Mouse (Mus musculus) heart, adult 2 months (tissue): ENCODE data around the gene Hmx3. TPM values are rescaled to one million over a fixed set of nuclear protein-coding genes. Genes with fewer than 3 reads are reported as not detected.

Experiments
- DNase-seq, 2 experiments: peaks; one replicate each; pipeline ENCODE4 v3.0.0; 2021
- H3K27ac ChIP-seq: fragments of 200-600 bp; 2 replicates; pipeline ENCODE4 v1.8.1; 2022
- H3K27me3 ChIP-seq: fragments of 200-500 bp; 2 replicates; pipeline ENCODE4 v1.6.1; 2012; ENCODE audit warnings: mild to moderate bottlenecking, low read length, inconsistent platforms, mixed read lengths; ENCODE audit not compliant: control insufficient read depth, insufficient read depth
- H3K36me3 ChIP-seq: fragments of 200-500 bp; 2 replicates; pipeline ENCODE4 v1.6.1; 2012; ENCODE audit warnings: low read length, inconsistent platforms; ENCODE audit not compliant: control insufficient read depth, insufficient read depth
- H3K4me1 ChIP-seq: fragments of 200-500 bp; 2 replicates; pipeline ENCODE4 v1.6.1; 2011; ENCODE audit warnings: low read length; ENCODE audit not compliant: control insufficient read depth, insufficient read depth
- H3K4me3 ChIP-seq: fragments of 200-600 bp; 2 replicates; pipeline ENCODE4 v1.8.1; 2022
- H3K79me2 ChIP-seq: fragments of 200-500 bp; replicated peaks from 2 replicates; pipeline ENCODE4 v1.6.1; 2012; ENCODE audit warnings: mild to moderate bottlenecking, inconsistent platforms, low read length, moderate library complexity, mixed read lengths; ENCODE audit not compliant: control insufficient read depth, insufficient read depth
- H3K9ac ChIP-seq: fragments of 200-500 bp; 2 replicates; pipeline ENCODE4 v1.6.1; 2012; ENCODE audit warnings: low read depth, mild to moderate bottlenecking, control low read depth, inconsistent platforms, low read length, mixed read lengths
- CTCF ChIP-seq: fragments of 200-600 bp; IDR thresholded peaks from 2 replicates; pipeline ENCODE4 v1.8.1; 2022; ENCODE audit warnings: antibody characterized with exemption, mild to moderate bottlenecking, moderate library complexity
- EP300 ChIP-seq: fragments of 200-500 bp; IDR thresholded peaks from 2 replicates; pipeline ENCODE4 v1.6.1; 2011; ENCODE audit warnings: low read depth, low read length, control low read depth; ENCODE audit not compliant: insufficient read depth
- POLR2A ChIP-seq: fragments of 200-500 bp; IDR thresholded peaks from 2 replicates; pipeline ENCODE4 v1.6.1; 2011; ENCODE audit warnings: mild to moderate bottlenecking, low read depth, low read length, control low read depth; ENCODE audit not compliant: insufficient read depth
- WGBS: fragments of 180-500 bp; shearing (Covaris S2); methylation state at CpG from one replicate; pipeline ENCODE4 v1.1.7; 2018; 5-methylcytosine and 5-hydroxymethylcytosine counted together
- intact Hi-C: fragments of 180-260 bp; cut with DNase I; formaldehyde crosslinking; loops from one replicate; pipeline ENCODE4 v1.15.1; 2025
- long read RNA-seq: library from polyadenylated mRNA; stranded (forward); transcript quantifications from one replicate; pipeline ENCODE4 v2.0.0, GENCODE M21; 2021
- polyA plus RNA-seq: library from polyadenylated mRNA; depleted of rRNA; stranded (reverse); fragments of >200 nt; gene quantifications from 2 replicates; pipeline ENCODE4 v1.2.3, GENCODE M21; 2012; rRNA removed
- total RNA-seq, 2 experiments: library from RNA; stranded (reverse); gene quantifications; 2 replicates each; pipeline ENCODE4 v1.2.3; 2021

The Hmx3 gene
- total RNA-seq (not detected), polyA plus RNA-seq (not detected in 2 replicates)
- long read RNA-seq, result 0 reads

GRCm38 (mm10) chr7:131542115-131542871, at the start of gene Hmx3:
TSS of gene Hmx3 (plus strand) at chr7:131542867.
- peak within 1 kb of the TSS; percentile 36 for H3K4me3 ChIP-seq
- no peaks in the 10 kb centered on the region for H3K79me2 ChIP-seq
- no peak within 1 kb of the TSS for H3K9ac ChIP-seq
- intact Hi-C loops, result loop anchor here (5.0 to 10.0 kb wide), 2 partner anchors 130 to 1013 kb away; partner anchors contain the start of genes Acadsb and Ikzf5
- H3K27me3 ChIP-seq, result peaks cover 43% of the 10 kb centered on the region
- peak; percentile 7 to 41 for DNase-seq
- TF ChIP-seq EP300 (no peak), CTCF (no peak), POLR2A (no peak)
- H3K4me1 ChIP-seq, result no peaks in the 10 kb centered on the region
- no peaks in the 10 kb centered on the region for H3K36me3 ChIP-seq
- no peak within 1 kb of the TSS for H3K27ac ChIP-seq
- WGBS, result 2% methylated on average over 57 of the region's 65 CpGs

DNA sequence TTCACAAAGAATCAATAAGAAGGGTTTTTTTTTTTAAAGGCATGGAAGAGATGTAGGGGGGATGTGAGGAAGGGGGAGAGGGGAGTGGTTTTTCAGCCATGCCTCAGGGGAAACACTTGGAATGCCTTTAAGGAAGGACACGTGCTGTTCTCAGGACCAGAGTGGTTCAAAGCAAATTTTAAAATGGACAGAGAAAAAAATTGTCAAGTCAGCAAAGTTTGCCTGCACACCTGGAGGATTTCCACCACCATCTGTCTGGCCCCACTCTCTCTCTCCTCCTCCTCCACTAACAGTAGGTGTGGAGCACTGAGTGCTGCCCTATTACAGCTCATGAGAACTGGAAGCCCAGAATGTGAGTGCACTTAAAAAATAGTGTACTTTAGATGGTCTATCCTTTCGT, 38.9 kb upstream of the Hmx3 start:
- intact Hi-C loops, result no loop called here

DNA sequence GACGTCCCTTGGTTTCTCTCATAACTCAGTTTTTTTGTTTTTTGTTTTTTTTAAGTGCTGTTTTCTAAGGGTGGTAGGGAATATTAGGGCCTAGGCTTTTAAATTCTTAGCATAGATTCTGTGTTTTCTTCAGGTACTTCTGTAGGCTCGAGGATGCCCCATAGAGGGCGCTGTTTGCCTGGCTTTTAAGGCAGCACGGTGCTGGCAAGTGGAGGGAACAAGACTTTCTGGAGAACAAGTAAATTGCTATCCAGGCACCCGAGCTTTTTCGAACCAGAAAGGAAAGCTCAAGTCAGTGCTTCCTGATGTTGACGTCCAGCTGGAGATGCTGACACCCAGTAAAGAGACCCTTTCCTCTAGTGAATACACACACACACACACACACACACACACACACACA, 2.7 kb upstream of the Hmx3 start:
- no peaks in the 10 kb centered on the region for H3K4me1 ChIP-seq
- intact Hi-C loops, result loop anchor here (1.0 to 10.0 kb wide), 4 partner anchors 128 to 1015 kb away; partner anchors contain the start of genes Acadsb and Ikzf5
- WGBS, result under 1% methylated on average over 7 of the region's 7 CpGs
- no peak overlapping the region for H3K9ac ChIP-seq
- H3K79me2 ChIP-seq, result no peaks in the 10 kb centered on the region
- H3K36me3 ChIP-seq, result no peaks in the 10 kb centered on the region
- peak; percentile 74 to 82 for DNase-seq
- H3K27me3 ChIP-seq, result peaks cover 44% of the 10 kb centered on the region
- no peak overlapping the region for H3K4me3 ChIP-seq
- H3K27ac ChIP-seq, result no peak overlapping the region
- TF ChIP-seq POLR2A (no peak), CTCF (peak; percentile 90)

More for the DNA sequence above, 38.9 kb upstream of the Hmx3 start:
- no peak for TF ChIP-seq EP300
- no peak for TF ChIP-seq POLR2A
- TF ChIP-seq CTCF, result no peak
- Histone ChIP-seq H3K27ac (no peak overlapping the region), H3K36me3 (no peaks in the 10 kb centered on the region), H3K4me3 (no peak overlapping the region), H3K9ac (no peak overlapping the region), H3K4me1 (no peaks in the 10 kb centered on the region), H3K27me3 (no peaks in the 10 kb centered on the region), H3K79me2 (no peaks in the 10 kb centered on the region)
- WGBS, result 47% methylated on average over 2 of the region's 2 CpGs
- no peak for DNase-seq

DNA sequence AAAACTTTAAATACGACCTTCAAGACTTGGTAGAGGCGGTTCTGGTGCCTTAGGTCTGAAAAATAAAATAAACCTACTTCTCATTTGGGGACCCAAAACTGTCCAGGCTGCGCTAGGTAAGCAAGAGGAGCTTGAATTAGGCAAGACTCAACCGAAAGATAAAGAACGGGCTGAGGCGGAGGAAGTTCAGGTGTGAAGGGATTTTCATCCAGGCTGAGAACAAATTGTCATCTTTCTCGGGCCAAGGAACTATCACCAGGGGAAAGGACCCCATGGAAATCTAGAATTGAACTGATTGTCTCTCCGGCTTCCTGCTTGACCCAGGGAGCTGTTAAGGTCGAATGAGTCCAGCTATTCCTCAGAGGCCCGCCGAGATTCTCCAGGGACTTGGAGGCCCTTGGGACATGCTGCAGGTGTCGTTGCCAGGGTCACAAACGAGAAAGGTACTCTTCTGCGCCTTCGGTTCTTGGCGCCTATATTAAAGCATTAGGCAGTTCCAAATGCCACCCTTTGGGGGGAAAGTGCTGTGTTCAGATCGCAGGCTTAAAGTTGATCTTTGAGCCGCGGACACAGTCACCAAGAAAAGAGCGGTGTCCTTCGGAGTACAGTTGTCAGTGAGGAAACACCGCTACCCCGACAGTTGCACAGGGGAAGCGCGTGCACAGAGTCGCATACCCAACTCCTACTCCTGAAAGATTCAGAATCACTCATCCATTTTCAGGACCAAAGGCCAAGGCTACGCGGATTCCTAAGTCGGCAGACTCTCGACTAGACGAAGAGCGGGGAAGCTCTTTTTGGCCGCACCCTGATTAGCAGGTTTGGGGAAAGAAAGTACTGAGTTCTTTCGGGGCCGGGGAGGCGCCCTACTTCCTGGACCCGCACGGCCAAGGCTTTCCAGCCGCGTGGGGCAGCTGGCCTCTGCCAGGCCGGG, 1.2 kb upstream of the Hmx3 start:
- 4% methylated on average over 41 of the region's 41 CpGs for WGBS
- TF ChIP-seq CTCF (no peak), EP300 (no peak), POLR2A (no peak)
- no peak overlapping the region for H3K27ac ChIP-seq
- no peaks in the 10 kb centered on the region for H3K36me3 ChIP-seq
- H3K4me3 ChIP-seq, result no peak overlapping the region
- DNase-seq, result no peak
- no peaks in the 10 kb centered on the region for H3K4me1 ChIP-seq
- no peaks in the 10 kb centered on the region for H3K79me2 ChIP-seq
- peaks cover 48% of the 10 kb centered on the region for H3K27me3 ChIP-seq
- H3K9ac ChIP-seq, result no peak overlapping the region
- intact Hi-C loops, result loop anchor here (2.0 to 10.0 kb wide), 3 partner anchors 129 to 1013 kb away; partner anchors contain the start of genes Acadsb and Ikzf5

DNA sequence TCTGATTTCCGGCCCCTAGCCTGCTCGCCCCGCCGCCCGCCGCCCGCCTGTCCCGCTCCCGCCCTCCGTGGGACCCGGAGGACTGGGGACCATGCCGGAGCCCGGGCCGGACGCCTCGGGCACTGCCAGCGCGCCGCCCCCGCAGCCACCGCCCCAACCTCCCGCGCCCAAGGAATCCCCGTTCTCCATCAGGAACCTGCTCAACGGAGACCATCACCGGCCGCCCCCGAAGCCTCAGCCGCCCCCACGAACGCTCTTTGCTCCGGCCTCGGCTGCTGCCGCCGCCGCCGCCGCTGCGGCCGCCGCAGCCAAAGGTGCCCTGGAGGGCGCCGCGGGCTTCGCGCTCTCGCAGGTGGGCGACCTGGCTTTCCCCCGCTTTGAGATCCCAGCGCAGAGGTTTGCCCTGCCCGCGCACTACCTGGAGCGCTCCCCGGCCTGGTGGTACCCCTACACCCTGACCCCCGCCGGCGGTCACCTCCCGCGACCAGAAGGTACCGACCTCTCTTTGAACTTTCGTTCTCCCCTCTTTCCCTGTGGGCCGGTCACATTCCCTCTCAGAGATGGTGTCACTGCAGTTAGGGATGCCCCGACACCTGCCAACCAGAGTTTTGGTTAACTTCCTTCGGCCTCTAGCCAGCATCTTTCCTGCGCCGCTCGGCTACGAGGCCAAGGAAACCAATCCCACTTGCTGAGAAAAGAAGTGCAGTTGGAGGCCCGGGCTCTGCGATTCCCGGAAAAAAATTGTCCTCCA, 380 bp downstream of the Hmx3 start:
- H3K9ac ChIP-seq, result no peak overlapping the region
- no peak overlapping the region for H3K27ac ChIP-seq
- no peaks in the 10 kb centered on the region for H3K36me3 ChIP-seq
- peak; percentile 10 to 36 for DNase-seq
- 2% methylated on average over 65 of the region's 71 CpGs for WGBS
- TF ChIP-seq EP300 (no peak), POLR2A (no peak), CTCF (no peak)
- no peaks in the 10 kb centered on the region for H3K4me1 ChIP-seq
- H3K4me3 ChIP-seq, result peak overlapping the region; percentile 24
- H3K79me2 ChIP-seq, result no peaks in the 10 kb centered on the region
- peaks cover 44% of the 10 kb centered on the region for H3K27me3 ChIP-seq
- intact Hi-C loops, result loop anchor here (5.0 to 10.0 kb wide), 2 partner anchors 131 to 1012 kb away; partner anchors contain the start of genes Acadsb and Ikzf5
